Mouse (Mus musculus) brain, adult 2 months (tissue): ENCODE measurements at regions not wholly inside any gene's neighbourhood (a gene's known extent, or its start where the extent isn't known, plus 50 kb on each side); places are given as distances from the start of the nearest gene placed in this dataset.

Experiments used
- DNase-seq: peaks from one replicate; pipeline ENCODE4 v3.0.0; 2011; ENCODE audit warnings: low read depth, low spot score

DNA sequence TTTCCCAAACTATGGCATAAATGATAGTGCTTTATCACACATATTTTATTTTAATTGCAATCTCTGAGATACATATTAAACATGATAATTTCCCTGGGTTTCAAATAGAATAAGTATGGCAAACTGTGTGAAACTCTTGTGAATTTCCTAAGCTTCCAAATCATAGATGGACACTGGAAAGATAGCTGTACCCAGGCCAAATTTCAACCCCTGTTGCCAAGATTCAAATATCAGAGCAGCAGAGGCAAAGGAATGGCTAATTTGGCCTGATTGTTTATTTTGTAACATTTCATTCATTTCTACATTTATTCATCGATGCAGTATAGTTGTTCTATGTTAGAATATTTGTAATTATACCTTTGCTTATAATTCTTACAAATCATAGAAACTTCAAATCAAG is 254.9 kb upstream of the Dppa4 start:
- DNase-seq, result peak; percentile 7

DNA sequence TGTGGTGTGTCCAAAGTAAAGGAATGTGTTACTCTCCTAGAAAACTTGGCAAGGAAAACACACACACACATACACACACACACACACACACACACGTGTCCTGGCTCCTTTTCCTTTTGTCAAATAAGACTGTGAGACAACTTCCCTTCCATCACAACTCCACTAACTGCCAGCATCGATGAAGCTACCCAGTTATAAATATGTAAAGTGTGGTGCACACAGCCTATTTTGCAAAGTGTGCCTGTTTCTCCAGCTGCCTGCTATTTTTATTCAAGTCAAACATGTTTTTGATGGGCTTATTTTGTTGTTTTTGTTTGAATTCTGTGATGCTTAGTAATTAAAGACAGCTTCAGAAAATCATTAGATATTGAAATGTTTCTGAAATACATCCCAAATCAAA is 232.7 kb upstream of the Dppa4 start:
- peak; percentile 2 for DNase-seq

DNA sequence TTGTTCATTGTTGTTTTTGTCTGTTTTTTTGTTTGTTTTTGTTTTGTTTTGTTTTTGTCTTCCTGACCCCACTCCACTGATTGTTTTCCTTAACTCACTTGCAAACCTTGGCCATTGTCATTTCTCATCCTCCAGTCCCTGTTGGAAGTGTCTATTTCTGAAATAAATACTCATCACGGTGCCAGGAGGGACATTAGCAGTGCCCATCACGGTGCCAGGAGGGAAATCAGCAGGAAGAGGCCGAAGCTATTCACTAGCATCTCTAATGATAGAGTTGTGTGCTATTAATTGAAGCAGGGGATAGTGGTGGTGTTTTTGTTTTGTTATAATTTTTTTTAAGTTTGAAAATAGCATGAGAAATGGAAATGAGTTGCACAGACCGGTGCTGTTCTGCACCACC is 208.7 kb upstream of the Dppa4 start:
- peak; percentile 86 for DNase-seq
